Mouse (Mus musculus) small intestine, adult 2 months (tissue): ENCODE data around the gene Hoxd8. TPM values are rescaled to one million over a fixed set of nuclear protein-coding genes. Genes with fewer than 3 reads are reported as not detected.

Experiments
- H3K27ac ChIP-seq: fragments of 200-500 bp; 2 replicates; pipeline ENCODE4 v1.5.1; 2012; ENCODE audit warnings: low read depth, low read length, control low read depth, inconsistent platforms; ENCODE audit not compliant: insufficient read depth
- H3K27me3 ChIP-seq: fragments of 200-500 bp; 2 replicates; pipeline ENCODE4 v1.6.1; 2012; ENCODE audit warnings: mild to moderate bottlenecking, moderate library complexity, low read length, inconsistent platforms; ENCODE audit not compliant: control insufficient read depth, insufficient read depth
- H3K36me3 ChIP-seq: fragments of 200-500 bp; 2 replicates; pipeline ENCODE4 v1.6.1; 2012; ENCODE audit warnings: mild to moderate bottlenecking, low read length, control low read depth, inconsistent platforms; ENCODE audit not compliant: control insufficient read depth, insufficient read depth
- H3K4me1 ChIP-seq: fragments of 200-500 bp; 2 replicates; pipeline ENCODE4 v1.6.1; 2012; ENCODE audit warnings: low read length, inconsistent platforms, mixed read lengths; ENCODE audit not compliant: control insufficient read depth, insufficient read depth, insufficient read length
- H3K4me3 ChIP-seq: fragments of 200-500 bp; 2 replicates; pipeline ENCODE4 v1.5.1; 2012; ENCODE audit warnings: low read depth, mild to moderate bottlenecking, control low read depth, inconsistent platforms, low read length, moderate library complexity
- CTCF ChIP-seq: fragments of 200-500 bp; IDR thresholded peaks from 2 replicates; pipeline ENCODE4 v1.5.1; 2012; ENCODE audit warnings: low read depth, mild to moderate bottlenecking, control low read depth, inconsistent platforms, low read length, moderate library complexity, mixed read lengths; ENCODE audit not compliant: insufficient replicate concordance, insufficient read length; ENCODE audit errors: extremely low read depth
- POLR2A ChIP-seq: fragments of 200-500 bp; IDR thresholded peaks from 2 replicates; pipeline ENCODE4 v1.6.1; 2012; ENCODE audit warnings: low read depth, mild to moderate bottlenecking, control low read depth, inconsistent platforms, low read length, moderate library complexity
- WGBS: fragments of 180-500 bp; shearing (Covaris S2); methylation state at CpG from one replicate; pipeline ENCODE4 v1.1.7; 2018; 5-methylcytosine and 5-hydroxymethylcytosine counted together
- polyA plus RNA-seq: library from polyadenylated mRNA; depleted of rRNA; stranded (reverse); fragments of >200 nt; gene quantifications from 2 replicates; pipeline ENCODE4 v1.2.3, GENCODE M21; 2012

Hoxd8 gene
- polyA plus RNA-seq, 1 experiment: 3.1 TPM

- Histone ChIP-seq H3K27me3 (peaks cover 87% of the 10 kb centered on the region), H3K36me3 (no peaks in the 10 kb centered on the region), H3K4me1 (peaks cover 8% of the 10 kb centered on the region; the same call in 1 of the 2 replicates), H3K4me3 (peak overlapping the region; percentile 27), H3K27ac (no peak overlapping the region)
- WGBS: 8% methylated on average over 15 of the region's 15 CpGs
- no peak for TF ChIP-seq CTCF
- TF ChIP-seq POLR2A: no peak
Measured at GRCm38 (mm10) chr2:74658024-74658666, 46.3 kb upstream of the Hoxd8 start.

GRCm38 (mm10) chr2:74658667-74659371 lies 45.6 kb upstream of the Hoxd8 start:
- TF ChIP-seq POLR2A: no peak
- TF ChIP-seq CTCF: no peak
- no peak overlapping the region for H3K4me3 ChIP-seq
- peaks cover 88% of the 10 kb centered on the region for H3K27me3 ChIP-seq
- no peak overlapping the region for H3K27ac ChIP-seq
- H3K36me3 ChIP-seq: no peaks in the 10 kb centered on the region
- 5% methylated on average over 47 of the region's 47 CpGs for WGBS
- H3K4me1 ChIP-seq: peaks cover 8% of the 10 kb centered on the region; the same call in 1 of the 2 replicates

GRCm38 (mm10) chr2:74659507-74660005 lies 44.9 kb upstream of the Hoxd8 start, which contains the start of gene Evx2:
Gene Evx2 (minus strand): TSS chr2:74659557.
- Histone ChIP-seq H3K36me3 (no peaks in the 10 kb centered on the region), H3K27me3 (peaks cover 86% of the 10 kb centered on the region)
- 7% methylated on average over 28 of the region's 28 CpGs for WGBS

GRCm38 (mm10) chr2:74660421-74661375 lies 43.7 kb upstream of the Hoxd8 start:
- WGBS: 5% methylated on average over 30 of the region's 30 CpGs
- Histone ChIP-seq H3K4me1 (peaks cover 6% of the 10 kb centered on the region; the same call in 1 of the 2 replicates), H3K27ac (no peak overlapping the region), H3K4me3 (no peak overlapping the region), H3K36me3 (no peaks in the 10 kb centered on the region), H3K27me3 (peaks cover 75% of the 10 kb centered on the region)
- TF ChIP-seq CTCF (no peak), POLR2A (no peak)

More at GRCm38 (mm10) chr2:74659507-74660005, 44.9 kb upstream of the Hoxd8 start, which contains the start of gene Evx2:
- peaks cover 8% of the 10 kb centered on the region; the same call in 1 of the 2 replicates for H3K4me1 ChIP-seq
- H3K4me3 ChIP-seq: no peak within 1 kb of the TSS
- no peak within 1 kb of the TSS for H3K27ac ChIP-seq
- TF ChIP-seq POLR2A (no peak), CTCF (no peak)

- WGBS: 5% methylated on average over 14 of the region's 14 CpGs
- Histone ChIP-seq H3K27me3 (peaks cover 73% of the 10 kb centered on the region), H3K27ac (no peak overlapping the region), H3K4me1 (peaks cover 3% of the 10 kb centered on the region; the same call in 1 of the 2 replicates), H3K36me3 (no peaks in the 10 kb centered on the region), H3K4me3 (no peak overlapping the region)
- TF ChIP-seq CTCF (peak; percentile 36; the same call in 1 of the 2 replicates), POLR2A (no peak)
Measured at GRCm38 (mm10) chr2:74661685-74662084, 42.7 kb upstream of the Hoxd8 start.

GRCm38 (mm10) chr2:74663291-74663925 lies 41.0 kb upstream of the Hoxd8 start:
- peaks cover 73% of the 10 kb centered on the region for H3K27me3 ChIP-seq
- peaks cover 3% of the 10 kb centered on the region for H3K4me1 ChIP-seq
- 4% methylated on average over 18 of the region's 18 CpGs for WGBS
- H3K4me3 ChIP-seq: no peak overlapping the region
- peak; percentile 60; the same call in 1 of the 2 replicates for TF ChIP-seq CTCF
- TF ChIP-seq POLR2A: no peak
- no peaks in the 10 kb centered on the region for H3K36me3 ChIP-seq
- H3K27ac ChIP-seq: no peak overlapping the region
